Comparison of ENCODE assay signal across 16 mouse cellular contexts in the genomic region with DNA sequence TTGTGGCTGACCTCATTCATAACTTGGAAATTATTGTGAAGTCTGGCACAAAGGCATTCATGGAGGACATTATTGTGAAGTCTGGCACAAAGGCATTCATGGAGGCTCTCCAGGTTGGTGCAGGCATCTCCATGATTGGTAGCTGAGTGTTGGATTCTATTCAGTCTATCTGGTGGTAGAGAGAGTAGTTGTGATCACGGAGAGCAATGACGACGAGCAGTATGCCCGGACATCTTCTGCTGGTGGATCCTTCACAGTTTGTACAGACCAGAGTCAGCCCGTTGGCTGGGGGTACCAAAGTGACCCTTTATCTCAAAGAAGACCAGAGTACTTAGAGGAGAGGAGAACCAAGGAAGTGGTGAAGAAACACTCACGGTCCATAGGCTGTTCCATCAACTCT.
"Had no signal": no experiment of that assay in that cellular context is flagged by ENCODE, and none has a peak within 500 bp of the region (broad histone marks: within the 10 kb centered on the region; RNA-seq: fewer than 3 reads in every experiment).

No protein-coding gene starts in this region.

- H3K9ac ChIP-seq: neural tube, embryonic 13.5 days; neural tube, embryonic 15.5 days; stomach, embryonic 15.5 days had no signal

- H3K27ac ChIP-seq: neural tube, embryonic 13.5 days; neural tube, embryonic 15.5 days; stomach, embryonic 15.5 days; stomach, postnatal 0 days had no signal

- H3K4me3 ChIP-seq: neural tube, embryonic 13.5 days; neural tube, embryonic 15.5 days; stomach, embryonic 15.5 days had no signal

- H3K4me1 ChIP-seq: neural tube, embryonic 13.5 days; neural tube, embryonic 15.5 days; stomach, embryonic 15.5 days had no signal

- H3K9me3 ChIP-seq: stomach, embryonic 15.5 days had no signal

- DNase-seq: retina, postnatal 1 day; right cerebral cortex, adult 18-20 months; right cerebral cortex, postnatal 14 days; right cerebral cortex, postnatal 25 days; right cerebral cortex, postnatal 4 days; spleen, adult 18-20 months; thymus, adult 18-20 months; thymus, adult 2 months; thymus, postnatal 14 days; thymus, postnatal 25 days; thymus, postnatal 36 days; thymus, postnatal 4 days had no signal

- H3K4me2 ChIP-seq: neural tube, embryonic 13.5 days; neural tube, embryonic 15.5 days; stomach, embryonic 15.5 days had no signal

- H3K27me3 ChIP-seq: neural tube, embryonic 13.5 days; neural tube, embryonic 15.5 days; stomach, embryonic 15.5 days had no signal
